Mouse (Mus musculus) heart, postnatal 0 days (tissue): ENCODE data around the gene Bend6. TPM values are rescaled to one million over a fixed set of nuclear protein-coding genes. Genes with fewer than 3 reads are reported as not detected.

Experiments
- ATAC-seq: fragments of 200-750 bp; cut with Nextera tagmentation; 2 replicates; pipeline ENCODE4 v1.8.0; 2017; ENCODE audit warnings: low read depth, moderate number of reproducible peaks, moderate library complexity; ENCODE audit not compliant: insufficient read depth
- DNase-seq: peaks from one replicate; pipeline ENCODE4 v3.0.0-alpha.2; 2016; ENCODE audit warnings: low spot score
- H3K27ac ChIP-seq: fragments of 300-500 bp; sonication (generic); 2 replicates; pipeline ENCODE4 v1.5.1; 2014; ENCODE audit warnings: low read depth, mild to moderate bottlenecking
- H3K27me3 ChIP-seq: fragments of 300-500 bp; sonication (generic); 2 replicates; pipeline ENCODE4 v1.6.1; 2014; ENCODE audit warnings: low read length, mixed read lengths; ENCODE audit not compliant: control insufficient read depth, insufficient read depth
- H3K36me3 ChIP-seq: fragments of 300-500 bp; sonication (generic); replicated peaks from 2 replicates; pipeline ENCODE4 v1.6.1; 2014; ENCODE audit warnings: low read length, mixed read lengths; ENCODE audit not compliant: control insufficient read depth, insufficient read depth
- H3K4me1 ChIP-seq: fragments of 300-500 bp; sonication (generic); 2 replicates; pipeline ENCODE4 v1.6.1; 2014; ENCODE audit warnings: antibody characterized with exemption; ENCODE audit not compliant: control insufficient read depth, insufficient read depth
- H3K4me2 ChIP-seq: fragments of 300-500 bp; sonication (generic); 2 replicates; pipeline ENCODE4 v1.6.1; 2014; ENCODE audit warnings: low read depth, mild to moderate bottlenecking, low read length, moderate library complexity
- H3K4me3 ChIP-seq: fragments of 300-500 bp; sonication (generic); 2 replicates; pipeline ENCODE4 v1.5.1; 2014; ENCODE audit warnings: low read depth, low read length
- H3K9ac ChIP-seq: fragments of 300-500 bp; sonication (generic); replicated peaks from 2 replicates; pipeline ENCODE4 v1.6.1; 2014; ENCODE audit warnings: low read depth, low read length, mixed read lengths
- H3K9me3 ChIP-seq: fragments of 300-500 bp; sonication (generic); replicated peaks from 2 replicates; pipeline ENCODE4 v1.6.1; 2016; ENCODE audit warnings: low read length; ENCODE audit not compliant: control insufficient read depth
- CTCF ChIP-seq: IDR thresholded peaks from 2 replicates; pipeline ENCODE4 v1.5.1; 2016; ENCODE audit warnings: antibody characterized with exemption, control low read depth, low read depth
- EP300 ChIP-seq: IDR thresholded peaks from 2 replicates; pipeline ENCODE4 v1.6.1; 2016; ENCODE audit warnings: antibody characterized with exemption, low read depth
- WGBS: fragments of 180-500 bp; shearing (Covaris S2); extraction: QIAGEN DNeasy Blood & Tissue Kit; methylation state at CpG from one replicate; pipeline ENCODE4 v1.1.7; 2014; 5-methylcytosine and 5-hydroxymethylcytosine counted together
- polyA plus RNA-seq: library from polyadenylated mRNA; unstranded; fragments of >200 nt; fragmentation: Nextera tagmentation; extraction: Ambion mirVana; gene quantifications from 2 replicates; pipeline ENCODE4 v1.2.1, GENCODE M21; 2015
- total RNA-seq: library from RNA; depleted of rRNA; stranded (reverse); fragments of >200 nt; gene quantifications from 2 replicates; pipeline ENCODE4 v1.2.3, GENCODE M21; 2014; ENCODE audit warnings: low replicate concordance; rRNA removed

Bend6 gene
- total RNA-seq (0.81 and 8.1 TPM in 2 replicates), polyA plus RNA-seq (1.9 TPM in 2 replicates)

- H3K4me1 ChIP-seq = 0 out of 2 replicates have a peak, but pooled peaks cover 3% of the 10 kb centered on the region
- no peaks in the 10 kb centered on the region for H3K9me3 ChIP-seq
- H3K9ac ChIP-seq = peak within 1 kb of the TSS; percentile 30
- ATAC-seq (peak; percentile 67), DNase-seq (peak; percentile 34)
- H3K36me3 ChIP-seq = no peaks in the 10 kb centered on the region
- no peak within 1 kb of the TSS for H3K27ac ChIP-seq
- H3K27me3 ChIP-seq = peaks cover 8% of the 10 kb centered on the region; the same call in 1 of the 2 replicates
- TF ChIP-seq CTCF (peak; percentile 27), EP300 (no peak)
- H3K4me3 ChIP-seq = peak within 1 kb of the TSS; percentile 61
- H3K4me2 ChIP-seq = peak within 1 kb of the TSS; percentile 82
- WGBS = under 1% methylated on average over 82 of the region's 110 CpGs
Measured at GRCm38 (mm10) chr1:33907421-33908190, at the start of gene Bend6. TSS of gene Bend6 (minus strand) at chr1:33907816.

GRCm38 (mm10) chr1:33955626-33956025, 48.0 kb upstream of the Bend6 start:
- WGBS = 89% methylated on average over 6 of the region's 6 CpGs
- H3K9ac ChIP-seq = no peak overlapping the region
- H3K4me2 ChIP-seq = no peak overlapping the region
- H3K27me3 ChIP-seq = no peaks in the 10 kb centered on the region
- H3K4me1 ChIP-seq = no peaks in the 10 kb centered on the region
- no peaks in the 10 kb centered on the region for H3K36me3 ChIP-seq
- TF ChIP-seq CTCF (no peak), EP300 (no peak)
- ATAC-seq = no peak
- H3K4me3 ChIP-seq = no peak overlapping the region
- H3K9me3 ChIP-seq = no peaks in the 10 kb centered on the region
- DNase-seq = no peak
- no peak overlapping the region for H3K27ac ChIP-seq

GRCm38 (mm10) chr1:33948511-33948910, 40.9 kb upstream of the Bend6 start:
- no peaks in the 10 kb centered on the region for H3K9me3 ChIP-seq
- TF ChIP-seq EP300 = no peak
- TF ChIP-seq CTCF = no peak
- no peak for ATAC-seq

GRCm38 (mm10) chr1:33947838-33948237, 40.2 kb upstream of the Bend6 start:
- Histone ChIP-seq H3K9me3 (no peaks in the 10 kb centered on the region), H3K36me3 (no peaks in the 10 kb centered on the region), H3K4me1 (peaks cover 18% of the 10 kb centered on the region), H3K27ac (peak overlapping the region; percentile 79), H3K9ac (no peak overlapping the region), H3K4me2 (no peak overlapping the region), H3K4me3 (no peak overlapping the region), H3K27me3 (no peaks in the 10 kb centered on the region)
- WGBS = 69% methylated on average over 6 of the region's 6 CpGs
- ATAC-seq (no peak), DNase-seq (peak; percentile 25)
- no peak for TF ChIP-seq EP300
- peak; percentile 39 for TF ChIP-seq CTCF

More at GRCm38 (mm10) chr1:33948511-33948910, 40.9 kb upstream of the Bend6 start:
- H3K4me3 ChIP-seq = no peak overlapping the region
- H3K36me3 ChIP-seq = no peaks in the 10 kb centered on the region
- no peaks in the 10 kb centered on the region for H3K27me3 ChIP-seq
- DNase-seq = no peak
- no peak overlapping the region for H3K9ac ChIP-seq
- no peak overlapping the region for H3K4me2 ChIP-seq
- 85% methylated on average over 5 of the region's 5 CpGs for WGBS
- peaks cover 18% of the 10 kb centered on the region for H3K4me1 ChIP-seq
- no peak overlapping the region for H3K27ac ChIP-seq

GRCm38 (mm10) chr1:33946601-33947395, 39.2 kb upstream of the Bend6 start:
- no peaks in the 10 kb centered on the region for H3K27me3 ChIP-seq
- no peaks in the 10 kb centered on the region for H3K9me3 ChIP-seq
- no peak overlapping the region for H3K9ac ChIP-seq

More at GRCm38 (mm10) chr1:33946601-33947395, 39.2 kb upstream of the Bend6 start:
- DNase-seq (peak; percentile 79), ATAC-seq (peak; percentile 78)
- 50% methylated on average over 12 of the region's 12 CpGs for WGBS
- Histone ChIP-seq H3K36me3 (no peaks in the 10 kb centered on the region), H3K4me2 (no peak overlapping the region), H3K4me3 (no peak overlapping the region), H3K4me1 (peaks cover 18% of the 10 kb centered on the region), H3K27ac (peak overlapping the region; percentile 79)
- TF ChIP-seq CTCF (no peak), EP300 (no peak)
